Comparison of ENCODE assay signal across 8 mouse cellular contexts in the genomic region with DNA sequence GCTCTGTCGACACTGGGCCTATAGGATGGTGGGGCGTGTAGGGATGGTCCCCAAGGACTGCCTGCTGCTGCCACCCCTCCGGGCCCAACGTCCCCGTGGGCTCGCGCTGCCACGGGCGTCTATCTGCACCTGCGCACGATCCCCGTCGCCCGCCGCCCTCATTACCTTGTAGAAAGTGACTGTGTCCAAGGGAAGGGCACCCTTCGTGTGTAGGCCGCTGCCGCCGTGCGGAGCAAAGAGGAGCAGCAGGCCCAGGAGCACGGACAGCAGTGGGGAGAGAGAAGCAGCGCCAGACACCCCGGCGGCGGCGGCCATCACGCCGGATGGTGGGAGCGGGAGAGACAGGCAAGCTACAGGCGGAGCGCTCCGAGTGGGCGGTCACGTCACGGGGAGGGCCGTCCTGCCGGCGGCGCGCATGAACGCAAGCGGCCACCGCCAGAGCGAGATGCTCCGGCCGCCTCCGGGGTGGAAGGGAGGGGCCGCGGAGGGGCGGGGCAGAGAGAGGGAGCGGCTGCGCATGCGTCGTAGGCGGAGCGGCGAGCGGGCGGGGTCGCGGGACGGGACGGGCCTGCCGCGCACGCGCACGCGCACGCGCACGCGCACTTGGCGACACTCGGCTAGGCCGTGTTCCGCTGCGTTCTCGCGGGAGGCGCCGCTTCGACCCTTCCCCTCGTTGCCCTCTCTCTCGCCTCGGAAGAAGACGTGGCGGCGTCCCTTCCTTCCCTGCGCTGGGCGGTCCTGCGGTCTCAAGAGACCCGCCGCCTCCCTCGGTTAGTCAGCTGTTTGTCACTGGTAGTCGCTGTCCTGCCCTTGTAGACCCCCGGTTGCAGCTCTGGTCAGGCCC. TPM values are rescaled to one million over a fixed set of nuclear protein-coding genes. Genes with fewer than 3 reads are reported as not detected.
DNase-seq lines count a peak whose midpoint lies in the region; ATAC-seq lines count a peak whose summit lies in the region.

A gene (minus strand): TSS at position 481 of the 844 bp plus-strand sequence.

- H3K27me3 ChIP-seq in hindbrain, embryonic 16.5 days (replicated peaks; ENCODE audit: control insufficient read depth, insufficient read depth, low read length): no peaks in the 10 kb centered on the region

- H3K36me3 ChIP-seq in hindbrain, embryonic 16.5 days (ENCODE audit: control insufficient read depth, insufficient read depth, low read length): peaks cover 10% of the 10 kb centered on the region
- H3K36me3 ChIP-seq in macrophage (ENCODE audit: inconsistent target): peaks cover 25% of the 10 kb centered on the region

- ATAC-seq in hindbrain, embryonic 16.5 days: peak; percentile 96

- peaks cover 19% of the 10 kb centered on the region for H3K4me1 ChIP-seq in hindbrain, embryonic 16.5 days (ENCODE audit: control insufficient read depth, insufficient read depth, low read depth, low read length)

- H3K4me3 ChIP-seq in hindbrain, embryonic 16.5 days (ENCODE audit: low read length): peak within 1 kb of the TSS; percentile 65
- H3K4me3 ChIP-seq in macrophage (ENCODE audit: inconsistent target): peak within 1 kb of the TSS; percentile 88

- H3K79me2 ChIP-seq in macrophage (ENCODE audit: inconsistent target): peaks cover 55% of the 10 kb centered on the region

- peak; percentile 99 for DNase-seq in T-cell, adult 2 months (ENCODE audit: low spot score)
- DNase-seq in cerebellum, postnatal 36 days: peak; percentile 97 to 99
- peak; percentile 98 for DNase-seq in gastrocnemius, adult 18-20 months (ENCODE audit: low spot score)
- DNase-seq in left cerebral cortex, adult 18-20 months (ENCODE audit: low spot score in 2 of 2): peak; percentile 97 to 98
- DNase-seq in right cerebral cortex, adult 18-20 months: peak; percentile 99
- peak; percentile 97 for DNase-seq in urinary bladder, postnatal 10 days (ENCODE audit: low spot score)

- H3K9ac ChIP-seq in hindbrain, embryonic 16.5 days (ENCODE audit: low read depth, low read length): peak within 1 kb of the TSS; percentile 98

- 0% methylated on average over 55 of the region's 97 CpGs for WGBS in hindbrain, embryonic 16.5 days
- WGBS in macrophage (ENCODE audit: missing documents): 2% methylated on average over 92 of the region's 97 CpGs

- peak within 1 kb of the TSS; percentile 94 for H3K27ac ChIP-seq in hindbrain, embryonic 16.5 days (ENCODE audit: low read depth, low read length)
- peak within 1 kb of the TSS; percentile 97 for H3K27ac ChIP-seq in macrophage

- no peaks in the 10 kb centered on the region for H3K9me3 ChIP-seq in hindbrain, embryonic 16.5 days (ENCODE audit: control insufficient read depth, low read length)

- H3K4me2 ChIP-seq in hindbrain, embryonic 16.5 days (ENCODE audit: low read length): peak within 1 kb of the TSS; percentile 85

RNA-seq across cellular contexts. Expression of the gene that starts here (rescaled TPM):
- total RNA-seq in gastrocnemius, adult 18-20 months (2021): 10 to 100 TPM; 28.6 to 38.1 TPM
- 199 and 211 TPM in 2 replicates for polyA plus RNA-seq in hindbrain, embryonic 16.5 days (2015; fragmentation: Nextera tagmentation; extraction: Ambion mirVana)
- total RNA-seq in left cerebral cortex, adult 18-20 months (2021): 100 to 1,000 TPM; 136 to 145 TPM
- total RNA-seq in macrophage (2018; cell fraction: chromatin; rRNA removed): 100 to 1,000 TPM in 3 of 26 experiments, 10 to 100 TPM in 21, 1 to 10 TPM in 2; 9.4 to 168 (median 42.3) TPM
- 100 to 1,000 TPM; 237 to 408 (median 331) TPM for total RNA-seq in macrophage (2018; cell fraction: cytosol; rRNA removed)
- 100 to 1,000 TPM in 24 of 26 experiments, 10 to 100 TPM in 2; 61.1 to 379 (median 212) TPM for total RNA-seq in macrophage (2018; cell fraction: nucleus; rRNA removed)
- polyA plus RNA-seq in macrophage (2018): 327 to 388 TPM (median 342 TPM) in 3 replicates

Comparison
In these comparisons a context has a peak if more than half of its experiments do, and no peak if none do; other contexts are left out.
1. Peak in every context shown above with its lines: DNase-seq, ATAC-seq, H3K4me3 ChIP-seq and H3K27ac ChIP-seq.